Mouse (Mus musculus): ENCODE results near the gene Clstn3. TPM values are rescaled to one million over a fixed set of nuclear protein-coding genes. Genes with fewer than 3 reads are reported as not detected.

The Clstn3 gene
- total and polyA plus RNA-seq, 3 experiments = 17.7 to 126 (median 21.4) TPM

GRCm38 (mm10) chr6:124430784-124431495 lies 33.7 kb downstream of the Clstn3 start:
- peaks cover 2 to 67% of the 10 kb centered on the region in 2 experiments for H3K36me3 ChIP-seq (replicated peaks in 1 of 2; ENCODE audit: control insufficient read depth in 1 of 2, insufficient read depth in 1 of 2, low read length in 1 of 2)
- TF ChIP-seq NELFE (IDR thresholded peaks at IDR 0.05; ENCODE audit: low read depth, low read length) = no peak
- TF ChIP-seq GABPA (IDR thresholded peaks at IDR 0.05; ENCODE audit: insufficient replicate concordance, low read depth, low read length) = no peak
- no peak for TF ChIP-seq PAX5 (IDR thresholded peaks at IDR 0.05; ENCODE audit: low read length)
- no peak for TF ChIP-seq IRF4 (IDR thresholded peaks at IDR 0.05; ENCODE audit: low read depth, low read length)
- TF ChIP-seq NRF1 (IDR thresholded peaks at IDR 0.05; ENCODE audit: low read depth, low read length) = no peak
- dilution Hi-C loops (cut with MboI; ENCODE audit: extremely low pct_ligation_motif_present, extremely low pct_unique_long_range_greater_than_20kb, low sequenced_read_pairs) = no loop called here

GRCm38 (mm10) chr6:124430379-124430778 lies 34.2 kb downstream of the Clstn3 start:
- TF ChIP-seq RAD21 (IDR thresholded peaks at IDR 0.05; ENCODE audit: low read depth, low read length) (no peak), POLR2A (IDR thresholded peaks at IDR 0.05; ENCODE audit: low read depth, low read length) (no peak), JUN (IDR thresholded peaks at IDR 0.05; ENCODE audit: insufficient read depth, low read depth, low read length) (no peak), SMC3 (IDR thresholded peaks at IDR 0.05; ENCODE audit: low read depth, low read length) (no peak), E2F4 (IDR thresholded peaks at IDR 0.05; ENCODE audit: insufficient replicate concordance, low read depth, low read length) (no peak), HCFC1 (IDR thresholded peaks at IDR 0.05; ENCODE audit: low read depth, low read length) (no peak), MEF2A (IDR thresholded peaks at IDR 0.05; ENCODE audit: borderline replicate concordance, low read depth, low read length) (no peak), JUND (conservative IDR thresholded peaks at IDR 0.05; ENCODE audit: low read depth, low read length) (no peak), CHD1 (IDR thresholded peaks at IDR 0.05; ENCODE audit: low read depth, low read length) (no peak), ZC3H11A (IDR thresholded peaks at IDR 0.05; ENCODE audit: low read depth, low read length) (no peak), EP300 (IDR thresholded peaks at IDR 0.05; ENCODE audit: low read length) (no peak), USF2 (conservative IDR thresholded peaks at IDR 0.05; ENCODE audit: low read depth, low read length) (no peak), SIN3A (IDR thresholded peaks at IDR 0.05; ENCODE audit: low read length) (no peak), MXI1 (IDR thresholded peaks at IDR 0.05; ENCODE audit: low read depth, low read length) (no peak), ZKSCAN1 (IDR thresholded peaks at IDR 0.05; ENCODE audit: borderline replicate concordance, low read depth, low read length) (no peak)
- in situ Hi-C loops (cut with MboI; ENCODE audit: low pct_ligation_motif_present, low pct_unique_long_range_greater_than_20kb, low sequenced_read_pairs) (no loop called here), dilution Hi-C loops (cut with MboI; ENCODE audit: extremely low pct_ligation_motif_present, extremely low pct_unique_long_range_greater_than_20kb, low sequenced_read_pairs) (no loop called here)
- Histone ChIP-seq H3K4me1 (ENCODE audit: control insufficient read depth in 1 of 2, insufficient read depth in 2 of 2) (peaks cover 27 to 30% of the 10 kb centered on the region in 2 experiments), H3K4me3 (replicated peaks in 1 of 3; ENCODE audit: low read depth in 2 of 3, low read length in 2 of 3, poor library complexity in 1 of 3) (no peak overlapping the region), H3K27me3 (replicated peaks) (no peaks in the 10 kb centered on the region), H3K9me3 (replicated peaks; ENCODE audit: low read length) (no peaks in the 10 kb centered on the region), H3K79me2 (replicated peaks; ENCODE audit: control insufficient read depth, extremely low read depth, insufficient read depth, poor library complexity, severe bottlenecking) (no peaks in the 10 kb centered on the region), H3K4me2 (ENCODE audit: insufficient read depth, low read depth, poor library complexity, severe bottlenecking) (no peak overlapping the region), H3K36me3 (replicated peaks in 1 of 2; ENCODE audit: control insufficient read depth in 1 of 2, insufficient read depth in 1 of 2, low read length in 1 of 2) (peaks cover 2 to 66% of the 10 kb centered on the region in 2 experiments), H3K27ac (ENCODE audit: insufficient read depth, low read depth) (no peak overlapping the region), H3K9ac (ENCODE audit: insufficient read depth, low read depth) (no peak overlapping the region)
- DNase-seq (ENCODE audit: extremely low read depth) = no peak

More at GRCm38 (mm10) chr6:124430784-124431495, 33.7 kb downstream of the Clstn3 start:
- Histone ChIP-seq H3K4me3 (replicated peaks in 1 of 3; ENCODE audit: low read depth in 2 of 3, low read length in 2 of 3, poor library complexity in 1 of 3) (no peak overlapping the region), H3K27ac (ENCODE audit: insufficient read depth, low read depth) (no peak overlapping the region), H3K79me2 (replicated peaks; ENCODE audit: control insufficient read depth, extremely low read depth, insufficient read depth, poor library complexity, severe bottlenecking) (no peaks in the 10 kb centered on the region), H3K4me1 (ENCODE audit: control insufficient read depth in 1 of 2, insufficient read depth in 2 of 2) (peaks cover 23 to 34% of the 10 kb centered on the region in 2 experiments), H3K9me3 (replicated peaks; ENCODE audit: low read length) (no peaks in the 10 kb centered on the region), H3K27me3 (replicated peaks) (no peaks in the 10 kb centered on the region), H3K4me2 (ENCODE audit: insufficient read depth, low read depth, poor library complexity, severe bottlenecking) (no peak overlapping the region), H3K9ac (ENCODE audit: insufficient read depth, low read depth) (no peak overlapping the region)
- in situ Hi-C loops (cut with MboI; ENCODE audit: low pct_ligation_motif_present, low pct_unique_long_range_greater_than_20kb, low sequenced_read_pairs) = no loop called here
- DNase-seq (ENCODE audit: extremely low read depth) = no peak

Measured in CH12.LX (cell line).